Mouse (Mus musculus): Measurements from ENCODE around the gene B4gat1. TPM values are rescaled to one million over a fixed set of nuclear protein-coding genes. Genes with fewer than 3 reads are reported as not detected.

B4gat1 gene
- total and polyA plus RNA-seq, 3 experiments: 6.9 to 9.6 TPM; not detected in 1

DNA sequence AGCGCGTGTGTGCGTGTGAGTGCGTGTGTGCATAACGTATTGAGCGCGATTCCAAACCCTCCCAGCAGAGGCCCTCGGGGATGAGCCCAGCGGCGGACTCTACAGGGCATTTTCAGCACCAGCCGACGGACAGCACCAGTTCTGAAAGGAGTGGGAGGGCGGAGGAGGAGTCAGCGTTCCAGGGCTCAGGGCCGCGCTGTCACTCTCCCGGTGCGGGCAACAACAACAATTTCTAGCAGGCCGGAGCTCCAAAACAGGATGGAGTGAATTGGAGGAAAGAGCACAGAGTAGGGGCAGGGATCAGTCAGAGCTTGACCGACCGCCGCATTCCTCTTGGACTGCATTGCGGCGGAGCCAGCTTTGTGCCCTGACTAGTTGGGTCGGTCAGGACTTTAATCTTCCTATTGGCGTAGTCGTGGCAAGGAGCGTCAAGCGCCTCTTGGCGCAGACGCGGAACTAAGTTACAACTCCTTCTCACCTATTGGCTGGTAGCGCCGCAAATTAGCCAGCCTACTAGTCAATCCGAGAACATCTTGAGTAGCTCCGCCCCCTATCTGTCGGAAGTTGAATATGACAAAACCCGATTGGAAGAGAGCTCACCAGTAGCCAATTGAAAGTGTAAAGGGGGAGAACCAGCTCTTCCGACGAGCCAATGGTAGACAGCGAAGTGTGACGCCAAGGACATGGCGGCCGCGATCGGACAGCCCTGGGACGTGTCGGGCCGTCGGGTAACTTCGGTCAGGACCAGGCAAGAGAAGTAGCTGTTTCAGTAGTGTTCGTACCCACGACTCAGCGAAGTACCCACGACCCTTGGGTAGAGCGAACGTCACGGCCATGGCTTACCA is 49.5 kb downstream of the B4gat1 start, which contains the start of gene Yif1a (continued):
- TF ChIP-seq ZKSCAN1 (IDR thresholded peaks at IDR 0.05; ENCODE audit: low read depth, low read length) (no peak), HCFC1 (IDR thresholded peaks at IDR 0.05; ENCODE audit: low read depth, low read length) (peak; percentile 90), CHD1 (IDR thresholded peaks at IDR 0.05; ENCODE audit: low read depth, low read length) (no peak), KAT2A (conservative IDR thresholded peaks at IDR 0.05; ENCODE audit: low read depth, low read length) (peak; percentile 73), TCF12 (IDR thresholded peaks at IDR 0.05; ENCODE audit: low read depth, low read length) (no peak), GABPA (IDR thresholded peaks at IDR 0.05; ENCODE audit: low read depth, low read length) (no peak), ZC3H11A (IDR thresholded peaks at IDR 0.05; ENCODE audit: low read depth, low read length) (no peak), USF1 (IDR thresholded peaks at IDR 0.05; ENCODE audit: low read depth, low read length) (0 out of 2 replicates have a peak, but pooled peaks have one; percentile 5), GATA1 (IDR thresholded peaks at IDR 0.05; ENCODE audit: low read depth, low read length) (0 out of 2 replicates have a peak, but pooled peaks have one; percentile 2), CHD2 (IDR thresholded peaks at IDR 0.05; ENCODE audit: low read length) (peak; percentile 74), MEF2A (IDR thresholded peaks at IDR 0.05; ENCODE audit: extremely low read depth, insufficient replicate concordance, low read depth, low read length, poor library complexity, severe bottlenecking) (no peak), RCOR1 (IDR thresholded peaks at IDR 0.05; ENCODE audit: low read depth, low read length) (no peak)

DNA sequence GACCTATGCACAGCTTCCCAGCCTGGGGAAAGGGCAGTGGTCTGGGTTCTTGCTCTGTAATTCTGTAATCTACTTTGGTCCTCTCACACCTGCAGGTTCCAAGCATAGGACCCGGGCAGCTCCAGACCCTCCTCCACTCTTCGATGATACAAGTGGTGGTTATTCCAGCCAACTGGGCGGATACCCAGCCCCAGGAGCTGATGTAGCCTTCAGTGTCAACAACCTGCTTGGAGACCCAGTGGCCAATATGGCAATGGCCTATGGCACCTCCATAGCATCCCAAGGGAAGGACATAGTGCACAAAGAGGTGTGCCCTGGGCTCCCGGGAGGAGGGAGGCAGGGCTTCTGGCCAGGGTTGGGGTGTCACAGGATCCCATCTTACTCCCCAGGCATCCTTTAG is 50.7 kb downstream of the B4gat1 start:
- DNase-seq (ENCODE audit: low read depth, low spot score): no peak
- Histone ChIP-seq H3K4me1 (ENCODE audit: control insufficient read depth in 1 of 2, insufficient read depth in 2 of 2, low read length in 2 of 2) (peaks cover 0 to 18% of the 10 kb centered on the region in 2 experiments; a peak in 1 of 4 replicates), H3K27ac (ENCODE audit: control insufficient read depth, low read depth, low read length) (no peak overlapping the region), H3K27me3 (ENCODE audit: control insufficient read depth in 1 of 2, insufficient read depth in 2 of 2, low read length in 2 of 2) (peaks cover 5 to 13% of the 10 kb centered on the region in 2 experiments), H3K9ac (ENCODE audit: control insufficient read depth, low read depth, low read length, poor library complexity, severe bottlenecking) (peak overlapping the region; percentile 83), H3K79me2 (ENCODE audit: control insufficient read depth, insufficient read depth, low read length, poor library complexity) (peaks cover 3% of the 10 kb centered on the region; the same call in 1 of the 2 replicates), H3K36me3 (ENCODE audit: control insufficient read depth in 1 of 2, insufficient read depth in 2 of 2, low read length in 2 of 2) (no peaks in the 10 kb centered on the region; a peak in 1 of 4 replicates), H3K4me3 (ENCODE audit: control insufficient read depth in 1 of 2, insufficient read depth in 1 of 2, low read depth in 2 of 2, low read length in 2 of 2) (peak overlapping the region in 1 of 2 experiments; percentile 98; a peak in 2 of 4 replicates), H3K9me3 (replicated peaks; ENCODE audit: insufficient read depth, low read length) (no peaks in the 10 kb centered on the region)
- TF ChIP-seq TAL1 (IDR thresholded peaks at IDR 0.05; ENCODE audit: low read length): no peak

Other genes with a start within 250 kb of the B4gat1 start
- gene Rbm4, start 244.9 kb upstream of the B4gat1 start, total RNA-seq (2012; rRNA removed): 51.6 and 57.1 TPM in 2 replicates
- gene Rbm4, start 244.9 kb upstream of the B4gat1 start, polyA plus RNA-seq (2012; ENCODE audit: insufficient read depth in 1 of 2, insufficient read length in 2 of 2, low read depth in 1 of 2, low replicate concordance in 2 of 2, missing spikeins in 1 of 2): 10 to 100 TPM in 1 of 2 experiments, not detected in 1; 31.4 TPM
- gene Gm21992, start 227.2 kb upstream of the B4gat1 start, total RNA-seq (2012; rRNA removed): 10.6 and 10.8 TPM in 2 replicates
- 10 to 100 TPM in 1 of 2 experiments, not detected in 1; 21.9 TPM for gene Gm21992, start 227.2 kb upstream of the B4gat1 start, polyA plus RNA-seq (2012; ENCODE audit: insufficient read depth in 1 of 2, insufficient read length in 2 of 2, low read depth in 1 of 2, low replicate concordance in 2 of 2, missing spikeins in 1 of 2)
- gene Rbm14, start 227.2 kb upstream of the B4gat1 start, total RNA-seq (2012; rRNA removed): 44.7 and 49.0 TPM in 2 replicates
- 10 to 100 TPM in 1 of 2 experiments, not detected in 1; 82.3 TPM for gene Rbm14, start 227.2 kb upstream of the B4gat1 start, polyA plus RNA-seq (2012; ENCODE audit: insufficient read depth in 1 of 2, insufficient read length in 2 of 2, low read depth in 1 of 2, low replicate concordance in 2 of 2, missing spikeins in 1 of 2)
- 43.3 and 48.3 TPM in 2 replicates for gene Ccs, start 199.5 kb upstream of the B4gat1 start, total RNA-seq (2012; rRNA removed)
- gene Ccs, start 199.5 kb upstream of the B4gat1 start, polyA plus RNA-seq (2012; ENCODE audit: insufficient read depth in 1 of 2, insufficient read length in 2 of 2, low read depth in 1 of 2, low replicate concordance in 2 of 2, missing spikeins in 1 of 2): 10 to 100 TPM in 1 of 2 experiments, not detected in 1; 56.6 TPM
- 0.04 TPM in 1 of 2 replicates, not detected in the other for gene Ccdc87, start 199.5 kb upstream of the B4gat1 start, total RNA-seq (2012; rRNA removed)
- gene Ccdc87, start 199.5 kb upstream of the B4gat1 start, polyA plus RNA-seq (2012; ENCODE audit: insufficient read depth in 1 of 2, insufficient read length in 2 of 2, low read depth in 1 of 2, low replicate concordance in 2 of 2, missing spikeins in 1 of 2): under 1 TPM in 1 of 2 experiments, not detected in 1; 0.06 TPM
- not detected in 2 replicates for gene Ctsf, start 183.7 kb upstream of the B4gat1 start, total RNA-seq (2012; rRNA removed)
- gene Ctsf, start 183.7 kb upstream of the B4gat1 start, polyA plus RNA-seq (2012; ENCODE audit: insufficient read depth in 1 of 2, insufficient read length in 2 of 2, low read depth in 1 of 2, low replicate concordance in 2 of 2, missing spikeins in 1 of 2): not detected
- gene Actn3, start 160.9 kb upstream of the B4gat1 start, total RNA-seq (2012; rRNA removed): 1.0 and 1.3 TPM in 2 replicates
- gene Actn3, start 160.9 kb upstream of the B4gat1 start, polyA plus RNA-seq (2012; ENCODE audit: insufficient read depth in 1 of 2, insufficient read length in 2 of 2, low read depth in 1 of 2, low replicate concordance in 2 of 2, missing spikeins in 1 of 2): under 1 TPM in 1 of 2 experiments, not detected in 1; 0.65 TPM
- 12.9 and 15.8 TPM in 2 replicates for gene Zdhhc24, start 160.2 kb upstream of the B4gat1 start, total RNA-seq (2012; rRNA removed)
- gene Zdhhc24, start 160.2 kb upstream of the B4gat1 start, polyA plus RNA-seq (2012; ENCODE audit: insufficient read depth in 1 of 2, insufficient read length in 2 of 2, low read depth in 1 of 2, low replicate concordance in 2 of 2, missing spikeins in 1 of 2): 10 to 100 TPM in 1 of 2 experiments, not detected in 1; 21.1 TPM
- gene Bbs1, start 132.2 kb upstream of the B4gat1 start, total RNA-seq (2012; rRNA removed): 1.2 and 1.4 TPM in 2 replicates
- gene Bbs1, start 132.2 kb upstream of the B4gat1 start, polyA plus RNA-seq (2012; ENCODE audit: insufficient read depth in 1 of 2, insufficient read length in 2 of 2, low read depth in 1 of 2, low replicate concordance in 2 of 2, missing spikeins in 1 of 2): 1 to 10 TPM in 1 of 2 experiments, not detected in 1; 1.9 TPM
- gene Dpp3, start 110.5 kb upstream of the B4gat1 start, total RNA-seq (2012; rRNA removed): 58.7 and 59.4 TPM in 2 replicates
- gene Dpp3, start 110.5 kb upstream of the B4gat1 start, polyA plus RNA-seq (2012; ENCODE audit: insufficient read depth in 1 of 2, insufficient read length in 2 of 2, low read depth in 1 of 2, low replicate concordance in 2 of 2, missing spikeins in 1 of 2): 10 to 100 TPM in 1 of 2 experiments, not detected in 1; 82.7 TPM
- 0.08 TPM in 1 of 2 replicates, not detected in the other for gene Peli3, start 95.7 kb upstream of the B4gat1 start, total RNA-seq (2012; rRNA removed)
- gene Peli3, start 95.7 kb upstream of the B4gat1 start, polyA plus RNA-seq (2012; ENCODE audit: insufficient read depth in 1 of 2, insufficient read length in 2 of 2, low read depth in 1 of 2, low replicate concordance in 2 of 2, missing spikeins in 1 of 2): under 1 TPM in 1 of 2 experiments, not detected in 1; 0.33 TPM
- gene Mrpl11, start 76.7 kb upstream of the B4gat1 start, total RNA-seq (2012; rRNA removed): 98.5 and 108 TPM in 2 replicates
- gene Mrpl11, start 76.7 kb upstream of the B4gat1 start, polyA plus RNA-seq (2012; ENCODE audit: insufficient read depth in 1 of 2, insufficient read length in 2 of 2, low read depth in 1 of 2, low replicate concordance in 2 of 2, missing spikeins in 1 of 2): 100 to 1,000 TPM; 124 to 317 TPM
- not detected in 2 replicates for gene Npas4, start 48.5 kb upstream of the B4gat1 start, total RNA-seq (2012; rRNA removed)
- gene Npas4, start 48.5 kb upstream of the B4gat1 start, polyA plus RNA-seq (2012; ENCODE audit: insufficient read depth in 1 of 2, insufficient read length in 2 of 2, low read depth in 1 of 2, low replicate concordance in 2 of 2, missing spikeins in 1 of 2): not detected
- 2.1 and 3.2 TPM in 2 replicates for gene Slc29a2, start 15.0 kb upstream of the B4gat1 start, total RNA-seq (2012; rRNA removed)
- gene Slc29a2, start 15.0 kb upstream of the B4gat1 start, polyA plus RNA-seq (2012; ENCODE audit: insufficient read depth in 1 of 2, insufficient read length in 2 of 2, low read depth in 1 of 2, low replicate concordance in 2 of 2, missing spikeins in 1 of 2): 10 to 100 TPM in 1 of 2 experiments, not detected in 1; 10.9 TPM
- gene AC124502.3, start 65 bp downstream of the B4gat1 start, total RNA-seq (2012; rRNA removed): 1.1 and 2.1 TPM in 2 replicates
- under 1 TPM in 1 of 2 experiments, not detected in 1; 0.75 TPM for gene AC124502.3, start 65 bp downstream of the B4gat1 start, polyA plus RNA-seq (2012; ENCODE audit: insufficient read depth in 1 of 2, insufficient read length in 2 of 2, low read depth in 1 of 2, low replicate concordance in 2 of 2, missing spikeins in 1 of 2)
- gene Brms1, start 2.5 kb downstream of the B4gat1 start, total RNA-seq (2012; rRNA removed): 22.3 and 29.6 TPM in 2 replicates
- gene Brms1, start 2.5 kb downstream of the B4gat1 start, polyA plus RNA-seq (2012; ENCODE audit: insufficient read depth in 1 of 2, insufficient read length in 2 of 2, low read depth in 1 of 2, low replicate concordance in 2 of 2, missing spikeins in 1 of 2): 10 to 100 TPM in 1 of 2 experiments, not detected in 1; 78.6 TPM
- 0.33 and 0.42 TPM in 2 replicates for gene Rin1, start 11.7 kb downstream of the B4gat1 start, total RNA-seq (2012; rRNA removed)
- 1 to 10 TPM in 1 of 2 experiments, not detected in 1; 1.3 TPM for gene Rin1, start 11.7 kb downstream of the B4gat1 start, polyA plus RNA-seq (2012; ENCODE audit: insufficient read depth in 1 of 2, insufficient read length in 2 of 2, low read depth in 1 of 2, low replicate concordance in 2 of 2, missing spikeins in 1 of 2)
- 0.23 and 0.27 TPM in 2 replicates for gene Cd248, start 29.3 kb downstream of the B4gat1 start, total RNA-seq (2012; rRNA removed)
- under 1 TPM in 1 of 2 experiments, not detected in 1; 0.86 TPM for gene Cd248, start 29.3 kb downstream of the B4gat1 start, polyA plus RNA-seq (2012; ENCODE audit: insufficient read depth in 1 of 2, insufficient read length in 2 of 2, low read depth in 1 of 2, low replicate concordance in 2 of 2, missing spikeins in 1 of 2)
- 0.29 TPM in 1 of 2 replicates, not detected in the other for gene Tmem151a, start 46.7 kb downstream of the B4gat1 start, total RNA-seq (2012; rRNA removed)
- gene Tmem151a, start 46.7 kb downstream of the B4gat1 start, polyA plus RNA-seq (2012; ENCODE audit: insufficient read depth in 1 of 2, insufficient read length in 2 of 2, low read depth in 1 of 2, low replicate concordance in 2 of 2, missing spikeins in 1 of 2): under 1 TPM in 1 of 2 experiments, not detected in 1; 0.63 TPM
- 57.5 and 64.3 TPM in 2 replicates for gene Yif1a, start 49.7 kb downstream of the B4gat1 start, total RNA-seq (2012; rRNA removed)
- 10 to 100 TPM in 1 of 2 experiments, not detected in 1; 54.0 TPM for gene Yif1a, start 49.7 kb downstream of the B4gat1 start, polyA plus RNA-seq (2012; ENCODE audit: insufficient read depth in 1 of 2, insufficient read length in 2 of 2, low read depth in 1 of 2, low replicate concordance in 2 of 2, missing spikeins in 1 of 2)
- 0.65 and 1.0 TPM in 2 replicates for gene Cnih2, start 59.7 kb downstream of the B4gat1 start, total RNA-seq (2012; rRNA removed)
- gene Cnih2, start 59.7 kb downstream of the B4gat1 start, polyA plus RNA-seq (2012; ENCODE audit: insufficient read depth in 1 of 2, insufficient read length in 2 of 2, low read depth in 1 of 2, low replicate concordance in 2 of 2, missing spikeins in 1 of 2): 1 to 10 TPM in 1 of 2 experiments, not detected in 1; 2.7 TPM
- gene Rab1b, start 68.2 kb downstream of the B4gat1 start, total RNA-seq (2012; rRNA removed): 86.4 and 94.9 TPM in 2 replicates
- 100 to 1,000 TPM in 1 of 2 experiments, not detected in 1; 162 TPM for gene Rab1b, start 68.2 kb downstream of the B4gat1 start, polyA plus RNA-seq (2012; ENCODE audit: insufficient read depth in 1 of 2, insufficient read length in 2 of 2, low read depth in 1 of 2, low replicate concordance in 2 of 2, missing spikeins in 1 of 2)
- 7.3 TPM in 2 replicates for gene Klc2, start 79.7 kb downstream of the B4gat1 start, total RNA-seq (2012; rRNA removed)
- gene Klc2, start 79.7 kb downstream of the B4gat1 start, polyA plus RNA-seq (2012; ENCODE audit: insufficient read depth in 1 of 2, insufficient read length in 2 of 2, low read depth in 1 of 2, low replicate concordance in 2 of 2, missing spikeins in 1 of 2): 10 to 100 TPM in 1 of 2 experiments, not detected in 1; 30.3 TPM
- gene Pacs1, start 234.3 kb downstream of the B4gat1 start, total RNA-seq (2012; rRNA removed): 5.7 TPM in 2 replicates
- gene Pacs1, start 234.3 kb downstream of the B4gat1 start, polyA plus RNA-seq (2012; ENCODE audit: insufficient read depth in 1 of 2, insufficient read length in 2 of 2, low read depth in 1 of 2, low replicate concordance in 2 of 2, missing spikeins in 1 of 2): 10 to 100 TPM in 1 of 2 experiments, not detected in 1; 19.9 TPM

All from MEL (cell line).